Comparison of ENCODE assay signal across 24 mouse cellular contexts in genomic region chr11:84976706-84977105, GRCm38 (mm10). TPM values are rescaled to one million over a fixed set of nuclear protein-coding genes. Genes with fewer than 3 reads are reported as not detected.
"Had no signal": no experiment of that assay in that cellular context is flagged by ENCODE, and none has a peak within 500 bp of the region (broad histone marks: within the 10 kb centered on the region; RNA-seq: fewer than 3 reads in every experiment).

No protein-coding gene starts in this region.

- DNase-seq: gastrocnemius, postnatal 25 days; heart, postnatal 4 days; kidney, adult 18-20 months; kidney, adult 8-10 months; kidney, postnatal 10 days; kidney, postnatal 25 days; kidney, postnatal 4 days; liver; liver, embryonic 13.5 days had no signal

- H3K4me3 ChIP-seq: heart, embryonic 12.5 days; hindbrain, embryonic 10.5 days; hindbrain, embryonic 12.5 days; intestine, embryonic 15.5 days; layer of hippocampus, adult 2 months; left cerebral cortex, adult 2 months; limb, embryonic 10.5 days; limb, embryonic 12.5 days; liver, embryonic 13.5 days; liver, embryonic 15.5 days had no signal

- H3K36me3 ChIP-seq: heart, embryonic 12.5 days; hindbrain, embryonic 10.5 days; hindbrain, embryonic 12.5 days; intestine, embryonic 15.5 days; limb, embryonic 10.5 days; limb, embryonic 12.5 days; liver, embryonic 13.5 days; liver, embryonic 15.5 days had no signal

- H3K9me3 ChIP-seq: heart, embryonic 12.5 days; hindbrain, embryonic 10.5 days; hindbrain, embryonic 12.5 days; intestine, embryonic 15.5 days; limb, embryonic 10.5 days; limb, embryonic 12.5 days; liver, embryonic 13.5 days; liver, embryonic 15.5 days had no signal

- ATAC-seq: hindbrain, embryonic 16.5 days; inflammation-experienced regulatory T-cells, adult 6 months; intestine, embryonic 15.5 days; intestine, postnatal 0 days had no signal

- H3K9ac ChIP-seq: heart, embryonic 12.5 days; hindbrain, embryonic 12.5 days; hindbrain, embryonic 14.5 days; intestine, embryonic 15.5 days; limb, embryonic 12.5 days; liver, embryonic 13.5 days; liver, embryonic 15.5 days had no signal

- H3K27ac ChIP-seq: hindbrain, embryonic 10.5 days; hindbrain, embryonic 12.5 days; hindbrain, embryonic 14.5 days; intestine, embryonic 15.5 days; layer of hippocampus, adult 2 months; left cerebral cortex, adult 2 months; limb, embryonic 10.5 days; limb, embryonic 12.5 days; liver, embryonic 13.5 days; liver, embryonic 15.5 days had no signal

- H3K27me3 ChIP-seq: heart, embryonic 12.5 days; hindbrain, embryonic 12.5 days; intestine, embryonic 15.5 days; limb, embryonic 12.5 days; liver, embryonic 13.5 days; liver, embryonic 15.5 days had no signal

- H3K4me2 ChIP-seq: heart, embryonic 12.5 days; hindbrain, embryonic 12.5 days; hindbrain, embryonic 14.5 days; intestine, embryonic 15.5 days; limb, embryonic 12.5 days; liver, embryonic 11.5 days; liver, embryonic 13.5 days; liver, embryonic 15.5 days had no signal

- H3K4me1 ChIP-seq: hindbrain, embryonic 12.5 days; limb, embryonic 12.5 days had no signal

RNA-seq across cellular contexts. Expression of gene Car4, which starts 19.1 kb away (rescaled TPM):
- total RNA-seq: granulocyte monocyte progenitor cell, adult 5-6 weeks had no signal
- polyA plus RNA-seq: inflammation-experienced regulatory T-cells, adult 6 months; limb, embryonic 12.5 days had no signal
